Mouse (Mus musculus) gastrocnemius, adult 2 months (tissue): ENCODE results near the gene B230217C12Rik. TPM values are rescaled to one million over a fixed set of nuclear protein-coding genes. Genes with fewer than 3 reads are reported as not detected.
"Not testable (repeated sequence)": the region's sequence is repeated elsewhere in the genome, so short reads cannot be mapped to it uniquely, and the experiment has no call there.

ENCODE experiments used
- DNase-seq: peaks from one replicate; pipeline ENCODE4 v3.0.0; 2022
- H3K27ac ChIP-seq: fragments of 200-600 bp; 2 replicates; pipeline ENCODE4 v1.8.1; 2022; ENCODE audit warnings: mild to moderate bottlenecking
- H3K4me3 ChIP-seq: fragments of 200-600 bp; 2 replicates; pipeline ENCODE4 v1.8.1; 2022; ENCODE audit warnings: mild to moderate bottlenecking, moderate library complexity
- CTCF ChIP-seq: fragments of 200-600 bp; IDR thresholded peaks from 2 replicates; pipeline ENCODE4 v1.8.1; 2022; ENCODE audit warnings: antibody characterized with exemption, mild to moderate bottlenecking, moderate library complexity
- intact Hi-C: fragments of 180-260 bp; cut with DNase I; formaldehyde crosslinking; loops from one replicate; pipeline ENCODE4 v1.15.1; 2025
- total RNA-seq, 2 experiments: library from RNA; stranded (reverse); gene quantifications; 2 replicates each; pipeline ENCODE4 v1.2.3; 2021

The B230217C12Rik gene
- total RNA-seq, 2 experiments from 2014 or later: 0.23 to 0.50 TPM

- intact Hi-C loops: no loop called here
- Histone ChIP-seq H3K27ac (no peak overlapping the region), H3K4me3 (no peak overlapping the region)
- no peak for TF ChIP-seq CTCF
- no peak for DNase-seq
Observed at GRCm38 (mm10) chr11:97866091-97866888, 25.7 kb downstream of the B230217C12Rik start.

- TF ChIP-seq CTCF: no peak
- intact Hi-C loops: no loop called here
- no peak overlapping the region for H3K4me3 ChIP-seq
- DNase-seq: no peak
- H3K27ac ChIP-seq: no peak overlapping the region
Observed at GRCm38 (mm10) chr11:97867591-97867990, 27.0 kb downstream of the B230217C12Rik start.

GRCm38 (mm10) chr11:97872378-97872777, 31.8 kb downstream of the B230217C12Rik start:
- DNase-seq, intact Hi-C loops, H3K27ac ChIP-seq, H3K4me3 ChIP-seq: not testable (repeated sequence)

- H3K4me3 ChIP-seq: no peak overlapping the region
- TF ChIP-seq CTCF: no peak
- H3K27ac ChIP-seq: no peak overlapping the region
- intact Hi-C loops: no loop called here
- no peak for DNase-seq
Observed at GRCm38 (mm10) chr11:97874396-97874795, 33.8 kb downstream of the B230217C12Rik start.

- no peak for TF ChIP-seq CTCF
- no peak for DNase-seq
- intact Hi-C loops: no loop called here
- Histone ChIP-seq H3K27ac (no peak overlapping the region), H3K4me3 (no peak overlapping the region)
Observed at GRCm38 (mm10) chr11:97877341-97877740, 36.8 kb downstream of the B230217C12Rik start.

GRCm38 (mm10) chr11:97880362-97880761, 39.8 kb downstream of the B230217C12Rik start:
- Histone ChIP-seq H3K27ac (no peak overlapping the region), H3K4me3 (no peak overlapping the region)
- intact Hi-C loops: no loop called here
- no peak for TF ChIP-seq CTCF
- DNase-seq: no peak

- DNase-seq: peak; percentile 78
- intact Hi-C loops: loop anchor here (2.0 kb wide), 1 partner anchor 91 kb away; no protein-coding TSS in a partner anchor
- Histone ChIP-seq H3K27ac (peak overlapping the region; percentile 87), H3K4me3 (peak overlapping the region; percentile 87)
- no peak for TF ChIP-seq CTCF
Observed at GRCm38 (mm10) chr11:97883542-97883917, 43.0 kb downstream of the B230217C12Rik start.

- peak within 1 kb of the TSS; percentile 87 for H3K27ac ChIP-seq
- TF ChIP-seq CTCF: peak; percentile 80
- peak; percentile 97 for DNase-seq
- intact Hi-C loops: loop anchor here (2.0 kb wide), 2 partner anchors 85 to 91 kb away; partner anchors contain the start of gene Lasp1
- H3K4me3 ChIP-seq: peak within 1 kb of the TSS; percentile 87
Observed at GRCm38 (mm10) chr11:97883918-97884600, 43.5 kb downstream of the B230217C12Rik start, which contains the start of gene Fbxo47. Fbxo47 (minus strand) TSS chr11:97884154.

GRCm38 (mm10) chr11:97884601-97885185, 44.1 kb downstream of the B230217C12Rik start:
- Histone ChIP-seq H3K4me3 (peak overlapping the region; percentile 87), H3K27ac (peak overlapping the region; percentile 87)
- intact Hi-C loops: loop anchor here (2.0 kb wide), 1 partner anchor 86 kb away; the partner anchor contains the start of gene Lasp1
- TF ChIP-seq CTCF: peak; percentile 19; the same call in 1 of the 2 replicates
- DNase-seq: no peak

- TF ChIP-seq CTCF: no peak
- Histone ChIP-seq H3K27ac (no peak overlapping the region), H3K4me3 (no peak overlapping the region)
- intact Hi-C loops: loop anchor here (2.0 kb wide), 1 partner anchor 87 kb away; the partner anchor contains the start of gene Lasp1
- DNase-seq: no peak
Observed at GRCm38 (mm10) chr11:97885296-97885915, 44.8 kb downstream of the B230217C12Rik start.

GRCm38 (mm10) chr11:97891821-97892220, 51.2 kb downstream of the B230217C12Rik start:
- H3K27ac ChIP-seq: no peak overlapping the region
- no peak for DNase-seq
- intact Hi-C loops: no loop called here
- no peak overlapping the region for H3K4me3 ChIP-seq
- TF ChIP-seq CTCF: no peak

Other genes with a start within 250 kb of the B230217C12Rik start
- gene Epop, start 211.1 kb upstream of the B230217C12Rik start, total RNA-seq: 1 to 10 TPM in 1 of 2 experiments, under 1 TPM in 1; 0.98 to 1.5 TPM
- 10 to 100 TPM; 41.9 to 54.7 TPM for gene Mllt6, start 177.4 kb upstream of the B230217C12Rik start, total RNA-seq
- gene Cisd3, start 155.0 kb upstream of the B230217C12Rik start, total RNA-seq: 100 to 1,000 TPM in 1 of 2 experiments, 10 to 100 TPM in 1; 96.2 to 111 TPM
- gene Pcgf2, start 140.3 kb upstream of the B230217C12Rik start, total RNA-seq: 1 to 10 TPM; 1.7 to 2.9 TPM
- 100 to 1,000 TPM; 141 to 159 TPM for gene Psmb3, start 137.4 kb upstream of the B230217C12Rik start, total RNA-seq
- 10 to 100 TPM; 59.3 to 66.2 TPM for gene Pip4k2b, start 96.1 kb upstream of the B230217C12Rik start, total RNA-seq
- 1 to 10 TPM; 6.2 to 6.5 TPM for gene Cwc25, start 74.2 kb upstream of the B230217C12Rik start, total RNA-seq
- under 1 TPM; 0.39 to 0.56 TPM for gene 1700001P01Rik, start 64.9 kb upstream of the B230217C12Rik start, total RNA-seq
- gene Rpl23, start 58.3 kb upstream of the B230217C12Rik start, total RNA-seq: 100 to 1,000 TPM; 385 to 521 TPM
- gene Lasp1, start 41.8 kb upstream of the B230217C12Rik start, total RNA-seq: 10 to 100 TPM; 10.0 to 16.8 TPM
- under 1 TPM; 0.14 to 0.20 TPM for gene Fbxo47, start 43.4 kb downstream of the B230217C12Rik start, total RNA-seq
- 1 to 10 TPM; 3.0 to 3.1 TPM for gene Plxdc1, start 145.7 kb downstream of the B230217C12Rik start, total RNA-seq
- gene Arl5c, start 155.4 kb downstream of the B230217C12Rik start, total RNA-seq: under 1 TPM; 0.31 to 0.47 TPM
- gene Cacnb1, start 182.3 kb downstream of the B230217C12Rik start, total RNA-seq: 100 to 1,000 TPM; 199 to 214 TPM
- gene Rpl19, start 185.9 kb downstream of the B230217C12Rik start, total RNA-seq: 100 to 1,000 TPM; 404 to 490 TPM
- gene Stac2, start 212.7 kb downstream of the B230217C12Rik start, total RNA-seq: under 1 TPM in 1 of 2 experiments, not detected in 1; 0.11 TPM